Mouse (Mus musculus): Measurements from ENCODE around the gene Pitpnm2. TPM values are rescaled to one million over a fixed set of nuclear protein-coding genes. Genes with fewer than 3 reads are reported as not detected.

The Pitpnm2 gene
- polyA plus RNA-seq, 1 experiment from 2014 or later, result 6.0 TPM

GRCm38 (mm10) chr5:124102326-124102725 lies 147.2 kb downstream of the Pitpnm2 start:
- no peak overlapping the region for H3K9ac ChIP-seq (ENCODE audit: low read depth, low read length)
- H3K4me2 ChIP-seq (replicated peaks; ENCODE audit: low read depth, low read length), result no peak overlapping the region
- no peaks in the 10 kb centered on the region for H3K9me3 ChIP-seq (ENCODE audit: control insufficient read depth, low read length)
- no peak overlapping the region for H3K4me3 ChIP-seq (ENCODE audit: low read depth, low read length)
- no peak for DNase-seq (ENCODE audit: low spot score)
- no peaks in the 10 kb centered on the region for H3K4me1 ChIP-seq (replicated peaks; ENCODE audit: control insufficient read depth, insufficient read depth, low read length)
- no peak overlapping the region for H3K27ac ChIP-seq (ENCODE audit: low read depth, low read length)
- WGBS, result 87% methylated on average over 6 of the region's 6 CpGs
- H3K36me3 ChIP-seq (ENCODE audit: control insufficient read depth, insufficient read depth, low read length), result no peaks in the 10 kb centered on the region
- H3K27me3 ChIP-seq (ENCODE audit: control insufficient read depth, insufficient read depth, low read length), result no peaks in the 10 kb centered on the region
- ATAC-seq (ENCODE audit: low FRiP score), result no peak

GRCm38 (mm10) chr5:124100128-124101044 lies 149.2 kb downstream of the Pitpnm2 start:
- H3K9me3 ChIP-seq (ENCODE audit: control insufficient read depth, low read length), result no peaks in the 10 kb centered on the region
- no peak overlapping the region for H3K9ac ChIP-seq (ENCODE audit: low read depth, low read length)
- 92% methylated on average over 11 of the region's 11 CpGs for WGBS
- H3K36me3 ChIP-seq (ENCODE audit: control insufficient read depth, insufficient read depth, low read length), result no peaks in the 10 kb centered on the region
- H3K27me3 ChIP-seq (ENCODE audit: control insufficient read depth, insufficient read depth, low read length), result 0 out of 2 replicates have a peak, but pooled peaks cover 1% of the 10 kb centered on the region
- DNase-seq (ENCODE audit: low spot score) (no peak), ATAC-seq (ENCODE audit: low FRiP score) (no peak)
- H3K4me3 ChIP-seq (ENCODE audit: low read depth, low read length), result no peak overlapping the region
- H3K4me1 ChIP-seq (replicated peaks; ENCODE audit: control insufficient read depth, insufficient read depth, low read length), result peaks cover 4% of the 10 kb centered on the region
- no peak overlapping the region for H3K4me2 ChIP-seq (replicated peaks; ENCODE audit: low read depth, low read length)
- no peak overlapping the region for H3K27ac ChIP-seq (ENCODE audit: low read depth, low read length)

- Histone ChIP-seq H3K4me3 (ENCODE audit: low read depth, low read length) (no peak overlapping the region), H3K9me3 (ENCODE audit: control insufficient read depth, low read length) (no peaks in the 10 kb centered on the region), H3K4me2 (replicated peaks; ENCODE audit: low read depth, low read length) (no peak overlapping the region), H3K9ac (ENCODE audit: low read depth, low read length) (no peak overlapping the region), H3K27me3 (ENCODE audit: control insufficient read depth, insufficient read depth, low read length) (peaks cover 7% of the 10 kb centered on the region; the same call in 1 of the 2 replicates), H3K27ac (ENCODE audit: low read depth, low read length) (no peak overlapping the region), H3K4me1 (replicated peaks; ENCODE audit: control insufficient read depth, insufficient read depth, low read length) (peaks cover 5% of the 10 kb centered on the region), H3K36me3 (ENCODE audit: control insufficient read depth, insufficient read depth, low read length) (no peaks in the 10 kb centered on the region)
- ATAC-seq (ENCODE audit: low FRiP score), result no peak
- 89% methylated on average over 2 of the region's 2 CpGs for WGBS
- DNase-seq (ENCODE audit: low spot score), result no peak
Observed at GRCm38 (mm10) chr5:124098923-124099322, 150.6 kb downstream of the Pitpnm2 start.

- Histone ChIP-seq H3K9me3 (ENCODE audit: control insufficient read depth, low read length) (no peaks in the 10 kb centered on the region), H3K9ac (ENCODE audit: low read depth, low read length) (peak within 1 kb of the TSS; percentile 54; the same call in 1 of the 2 replicates), H3K36me3 (ENCODE audit: control insufficient read depth, insufficient read depth, low read length) (no peaks in the 10 kb centered on the region), H3K4me1 (replicated peaks; ENCODE audit: control insufficient read depth, insufficient read depth, low read length) (peaks cover 5% of the 10 kb centered on the region), H3K27ac (ENCODE audit: low read depth, low read length) (no peak within 1 kb of the TSS), H3K4me2 (replicated peaks; ENCODE audit: low read depth, low read length) (peak within 1 kb of the TSS; percentile 65), H3K27me3 (ENCODE audit: control insufficient read depth, insufficient read depth, low read length) (peaks cover 7% of the 10 kb centered on the region; the same call in 1 of the 2 replicates), H3K4me3 (ENCODE audit: low read depth, low read length) (peak within 1 kb of the TSS; percentile 39)
- under 1% methylated on average over 42 of the region's 42 CpGs for WGBS
- DNase-seq (ENCODE audit: low spot score) (peak; percentile 86), ATAC-seq (ENCODE audit: low FRiP score) (peak; percentile 72)
Observed at GRCm38 (mm10) chr5:124095596-124096232, 153.8 kb downstream of the Pitpnm2 start, which contains the start of gene Abcb9. Gene Abcb9 (minus strand): TSS chr5:124095798.

GRCm38 (mm10) chr5:124095077-124095581 lies 154.4 kb downstream of the Pitpnm2 start:
- Histone ChIP-seq H3K27me3 (ENCODE audit: control insufficient read depth, insufficient read depth, low read length) (peaks cover 7% of the 10 kb centered on the region; the same call in 1 of the 2 replicates), H3K27ac (ENCODE audit: low read depth, low read length) (no peak overlapping the region), H3K9ac (ENCODE audit: low read depth, low read length) (peak overlapping the region; percentile 54; the same call in 1 of the 2 replicates), H3K36me3 (ENCODE audit: control insufficient read depth, insufficient read depth, low read length) (no peaks in the 10 kb centered on the region), H3K4me3 (ENCODE audit: low read depth, low read length) (peak overlapping the region; percentile 39), H3K9me3 (ENCODE audit: control insufficient read depth, low read length) (no peaks in the 10 kb centered on the region), H3K4me2 (replicated peaks; ENCODE audit: low read depth, low read length) (peak overlapping the region; percentile 65), H3K4me1 (replicated peaks; ENCODE audit: control insufficient read depth, insufficient read depth, low read length) (peaks cover 5% of the 10 kb centered on the region)
- 10% methylated on average over 19 of the region's 19 CpGs for WGBS
- DNase-seq (ENCODE audit: low spot score), result no peak
- ATAC-seq (ENCODE audit: low FRiP score), result peak; percentile 49; the same call in 1 of the 2 replicates

- no peak overlapping the region for H3K4me2 ChIP-seq (replicated peaks; ENCODE audit: low read depth, low read length)
- peaks cover 7% of the 10 kb centered on the region; the same call in 1 of the 2 replicates for H3K27me3 ChIP-seq (ENCODE audit: control insufficient read depth, insufficient read depth, low read length)
- DNase-seq (ENCODE audit: low spot score) (no peak), ATAC-seq (ENCODE audit: low FRiP score) (no peak)
- H3K9ac ChIP-seq (ENCODE audit: low read depth, low read length), result no peak overlapping the region
- H3K27ac ChIP-seq (ENCODE audit: low read depth, low read length), result no peak overlapping the region
- no peaks in the 10 kb centered on the region for H3K9me3 ChIP-seq (ENCODE audit: control insufficient read depth, low read length)
- H3K4me1 ChIP-seq (replicated peaks; ENCODE audit: control insufficient read depth, insufficient read depth, low read length), result peaks cover 5% of the 10 kb centered on the region
- H3K36me3 ChIP-seq (ENCODE audit: control insufficient read depth, insufficient read depth, low read length), result no peaks in the 10 kb centered on the region
- 87% methylated on average over 12 of the region's 12 CpGs for WGBS
- no peak overlapping the region for H3K4me3 ChIP-seq (ENCODE audit: low read depth, low read length)
Observed at GRCm38 (mm10) chr5:124093852-124094604, 155.5 kb downstream of the Pitpnm2 start.

- Histone ChIP-seq H3K27me3 (ENCODE audit: control insufficient read depth, insufficient read depth, low read length) (peaks cover 7% of the 10 kb centered on the region; the same call in 1 of the 2 replicates), H3K4me2 (replicated peaks; ENCODE audit: low read depth, low read length) (no peak overlapping the region), H3K27ac (ENCODE audit: low read depth, low read length) (no peak overlapping the region), H3K36me3 (ENCODE audit: control insufficient read depth, insufficient read depth, low read length) (no peaks in the 10 kb centered on the region), H3K9me3 (ENCODE audit: control insufficient read depth, low read length) (no peaks in the 10 kb centered on the region), H3K9ac (ENCODE audit: low read depth, low read length) (no peak overlapping the region), H3K4me1 (replicated peaks; ENCODE audit: control insufficient read depth, insufficient read depth, low read length) (peaks cover 5% of the 10 kb centered on the region), H3K4me3 (ENCODE audit: low read depth, low read length) (no peak overlapping the region)
- ATAC-seq (ENCODE audit: low FRiP score), result no peak
- no peak for DNase-seq (ENCODE audit: low spot score)
- WGBS, result 76% methylated on average over 11 of the region's 11 CpGs
Observed at GRCm38 (mm10) chr5:124093120-124093794, 156.3 kb downstream of the Pitpnm2 start.
